Mouse (Mus musculus) c-Kit-negative CD71-positive TER-119-positive erythroid progenitor cells, embryonic 14.5 days (primary cell): ENCODE results near the gene Plcd1.

Source experiments
- DNase-seq: peaks from one replicate; pipeline ENCODE4 v3.0.0-alpha.2; 2013; ENCODE audit warnings: low read depth, low spot score

Gene Plcd1

GRCm38 (mm10) chr9:119055336-119055735 is 38.0 kb downstream of the Plcd1 start:
- DNase-seq: no peak

- DNase-seq: no peak
Measured at GRCm38 (mm10) chr9:119053964-119054576, 39.2 kb downstream of the Plcd1 start.

GRCm38 (mm10) chr9:119052154-119052944 is 41.0 kb downstream of the Plcd1 start, which contains the start of gene Vill:
Gene Vill, plus strand, starts transcription at chr9:119052778.
- DNase-seq: no peak

- no peak for DNase-seq
Measured at GRCm38 (mm10) chr9:119051158-119051557, 42.1 kb downstream of the Plcd1 start.

GRCm38 (mm10) chr9:119048182-119048903 is 45.0 kb downstream of the Plcd1 start:
- DNase-seq: peak; percentile 44

GRCm38 (mm10) chr9:119040101-119040775 is 53.1 kb downstream of the Plcd1 start:
- no peak for DNase-seq

GRCm38 (mm10) chr9:119038574-119038973 is 54.7 kb downstream of the Plcd1 start:
- DNase-seq: no peak

- DNase-seq: no peak
Measured at GRCm38 (mm10) chr9:119037076-119037730, 56.1 kb downstream of the Plcd1 start.

GRCm38 (mm10) chr9:119035836-119036235 is 57.5 kb downstream of the Plcd1 start:
- DNase-seq: no peak

GRCm38 (mm10) chr9:119034676-119035665 is 58.3 kb downstream of the Plcd1 start:
- DNase-seq: no peak

GRCm38 (mm10) chr9:119034069-119034468 is 59.2 kb downstream of the Plcd1 start:
- DNase-seq: no peak

- DNase-seq: no peak
Measured at GRCm38 (mm10) chr9:119033111-119033921, 60.0 kb downstream of the Plcd1 start.

GRCm38 (mm10) chr9:119032538-119032937 is 60.8 kb downstream of the Plcd1 start:
- no peak for DNase-seq

- DNase-seq: no peak
Measured at GRCm38 (mm10) chr9:119031772-119032171, 61.5 kb downstream of the Plcd1 start.

GRCm38 (mm10) chr9:119031038-119031437 is 62.3 kb downstream of the Plcd1 start:
- DNase-seq: no peak

- no peak for DNase-seq
Measured at GRCm38 (mm10) chr9:119029568-119029967, 63.7 kb downstream of the Plcd1 start.

- DNase-seq: no peak
Measured at GRCm38 (mm10) chr9:119028226-119029195, 64.8 kb downstream of the Plcd1 start.

GRCm38 (mm10) chr9:119027337-119027736 is 66.0 kb downstream of the Plcd1 start:
- no peak for DNase-seq
